Mouse (Mus musculus) kidney, embryonic 16.5 days (tissue): ENCODE results near the gene Duox1. TPM values are rescaled to one million over a fixed set of nuclear protein-coding genes. Genes with fewer than 3 reads are reported as not detected.

ENCODE experiments used
- ATAC-seq: fragments of 200-750 bp; cut with Nextera tagmentation; 2 replicates; pipeline ENCODE4 v1.8.0; 2017; ENCODE audit warnings: moderate TSS enrichment; ENCODE audit not compliant: low FRiP score, low TSS enrichment
- H3K27ac ChIP-seq: fragments of 300-500 bp; sonication (generic); 2 replicates; pipeline ENCODE4 v1.5.1; 2014; ENCODE audit warnings: low read length
- H3K27me3 ChIP-seq: fragments of 300-500 bp; sonication (generic); 2 replicates; pipeline ENCODE4 v1.6.1; 2014; ENCODE audit warnings: low read length, control low read depth, mixed read lengths; ENCODE audit not compliant: insufficient read depth
- H3K36me3 ChIP-seq: fragments of 300-500 bp; sonication (generic); 2 replicates; pipeline ENCODE4 v1.6.1; 2014; ENCODE audit warnings: low read length, control low read depth, mixed read lengths; ENCODE audit not compliant: insufficient read depth
- H3K4me1 ChIP-seq: fragments of 300-500 bp; sonication (generic); 2 replicates; pipeline ENCODE4 v1.6.1; 2014; ENCODE audit warnings: low read length, control low read depth, mixed read lengths; ENCODE audit not compliant: insufficient read depth
- H3K4me2 ChIP-seq: fragments of 300-500 bp; sonication (generic); replicated peaks from 2 replicates; pipeline ENCODE4 v1.6.1; 2014; ENCODE audit warnings: low read depth, low read length
- H3K4me3 ChIP-seq: fragments of 300-500 bp; sonication (generic); 2 replicates; pipeline ENCODE4 v1.5.1; 2014; ENCODE audit warnings: mild to moderate bottlenecking, low read length
- H3K9ac ChIP-seq: fragments of 300-500 bp; sonication (generic); replicated peaks from 2 replicates; pipeline ENCODE4 v1.6.1; 2014; ENCODE audit warnings: low read length
- H3K9me3 ChIP-seq: fragments of 300-500 bp; sonication (generic); 2 replicates; pipeline ENCODE4 v1.6.1; 2016; ENCODE audit warnings: low read length, control low read depth
- WGBS: fragments of 180-500 bp; shearing (Covaris S2); extraction: QIAGEN DNeasy Blood & Tissue Kit; methylation state at CpG from one replicate; pipeline ENCODE4 v1.1.7; 2014; 5-methylcytosine and 5-hydroxymethylcytosine counted together
- polyA plus RNA-seq: library from polyadenylated mRNA; unstranded; fragments of >200 nt; fragmentation: Nextera tagmentation; extraction: Ambion mirVana; gene quantifications from 2 replicates; pipeline ENCODE4 v1.2.1, GENCODE M21; 2015

The Duox1 gene
- polyA plus RNA-seq, 1 experiment from 2014 or later, result 0.05 TPM

GRCm38 (mm10) chr2:122352992-122353391 is 37.5 kb downstream of the Duox1 start:
- no peak overlapping the region for H3K4me2 ChIP-seq
- WGBS, result 50% methylated on average over 6 of the region's 6 CpGs
- no peak overlapping the region for H3K4me3 ChIP-seq

GRCm38 (mm10) chr2:122353765-122354164 is 38.3 kb downstream of the Duox1 start:
- Histone ChIP-seq H3K36me3 (peaks cover 5% of the 10 kb centered on the region; the same call in 1 of the 2 replicates), H3K27me3 (no peaks in the 10 kb centered on the region), H3K9me3 (no peaks in the 10 kb centered on the region), H3K4me2 (no peak overlapping the region), H3K9ac (no peak overlapping the region), H3K27ac (no peak overlapping the region), H3K4me3 (no peak overlapping the region), H3K4me1 (peaks cover 29% of the 10 kb centered on the region)
- 89% methylated on average over 8 of the region's 8 CpGs for WGBS
- no peak for ATAC-seq

More at GRCm38 (mm10) chr2:122352992-122353391, 37.5 kb downstream of the Duox1 start:
- Histone ChIP-seq H3K9ac (no peak overlapping the region), H3K27me3 (no peaks in the 10 kb centered on the region), H3K36me3 (peaks cover 5% of the 10 kb centered on the region; the same call in 1 of the 2 replicates), H3K4me1 (peaks cover 33% of the 10 kb centered on the region), H3K9me3 (no peaks in the 10 kb centered on the region), H3K27ac (no peak overlapping the region)
- no peak for ATAC-seq

GRCm38 (mm10) chr2:122354191-122354929 is 38.9 kb downstream of the Duox1 start:
- no peak overlapping the region for H3K4me3 ChIP-seq
- peaks cover 5% of the 10 kb centered on the region; the same call in 1 of the 2 replicates for H3K36me3 ChIP-seq
- H3K27ac ChIP-seq, result no peak overlapping the region
- no peaks in the 10 kb centered on the region for H3K27me3 ChIP-seq
- no peak for ATAC-seq
- H3K9ac ChIP-seq, result no peak overlapping the region
- H3K9me3 ChIP-seq, result no peaks in the 10 kb centered on the region
- WGBS, result 69% methylated on average over 12 of the region's 12 CpGs
- no peak overlapping the region for H3K4me2 ChIP-seq
- peaks cover 24% of the 10 kb centered on the region for H3K4me1 ChIP-seq

GRCm38 (mm10) chr2:122355389-122355788 is 39.9 kb downstream of the Duox1 start:
- peaks cover 5% of the 10 kb centered on the region; the same call in 1 of the 2 replicates for H3K36me3 ChIP-seq
- peaks cover 18% of the 10 kb centered on the region for H3K4me1 ChIP-seq
- no peaks in the 10 kb centered on the region for H3K9me3 ChIP-seq
- no peak for ATAC-seq
- H3K4me3 ChIP-seq, result no peak overlapping the region
- no peak overlapping the region for H3K4me2 ChIP-seq
- 88% methylated on average over 5 of the region's 5 CpGs for WGBS
- no peaks in the 10 kb centered on the region for H3K27me3 ChIP-seq
- H3K27ac ChIP-seq, result no peak overlapping the region
- H3K9ac ChIP-seq, result no peak overlapping the region

GRCm38 (mm10) chr2:122356187-122356586 is 40.7 kb downstream of the Duox1 start:
- Histone ChIP-seq H3K9ac (no peak overlapping the region), H3K27ac (no peak overlapping the region), H3K36me3 (peaks cover 5% of the 10 kb centered on the region; the same call in 1 of the 2 replicates), H3K27me3 (no peaks in the 10 kb centered on the region), H3K4me3 (no peak overlapping the region), H3K4me2 (no peak overlapping the region), H3K9me3 (no peaks in the 10 kb centered on the region), H3K4me1 (peaks cover 18% of the 10 kb centered on the region)
- 77% methylated on average over 3 of the region's 3 CpGs for WGBS
- ATAC-seq, result no peak

- Histone ChIP-seq H3K4me1 (no peaks in the 10 kb centered on the region), H3K27me3 (no peaks in the 10 kb centered on the region), H3K36me3 (peaks cover 12% of the 10 kb centered on the region; the same call in 1 of the 2 replicates), H3K9ac (no peak overlapping the region), H3K4me2 (no peak overlapping the region), H3K4me3 (no peak overlapping the region), H3K9me3 (no peaks in the 10 kb centered on the region), H3K27ac (no peak overlapping the region)
- 78% methylated on average over 6 of the region's 6 CpGs for WGBS
- ATAC-seq, result no peak
Measured at GRCm38 (mm10) chr2:122360310-122360709, 44.8 kb downstream of the Duox1 start.

- Histone ChIP-seq H3K4me2 (no peak overlapping the region), H3K36me3 (peaks cover 12% of the 10 kb centered on the region; the same call in 1 of the 2 replicates), H3K27me3 (no peaks in the 10 kb centered on the region), H3K4me1 (peaks cover 5% of the 10 kb centered on the region; the same call in 1 of the 2 replicates), H3K4me3 (no peak overlapping the region), H3K9ac (no peak overlapping the region), H3K9me3 (no peaks in the 10 kb centered on the region), H3K27ac (no peak overlapping the region)
- ATAC-seq, result no peak
- 87% methylated on average over 6 of the region's 6 CpGs for WGBS
Measured at GRCm38 (mm10) chr2:122361181-122361580, 45.7 kb downstream of the Duox1 start.

GRCm38 (mm10) chr2:122361868-122362621 is 46.6 kb downstream of the Duox1 start:
- ATAC-seq, result no peak
- Histone ChIP-seq H3K27me3 (no peaks in the 10 kb centered on the region), H3K27ac (no peak overlapping the region), H3K4me2 (no peak overlapping the region), H3K4me1 (peaks cover 13% of the 10 kb centered on the region), H3K36me3 (peaks cover 10% of the 10 kb centered on the region; the same call in 1 of the 2 replicates), H3K9me3 (no peaks in the 10 kb centered on the region), H3K9ac (no peak overlapping the region), H3K4me3 (no peak overlapping the region)
- 54% methylated on average over 10 of the region's 10 CpGs for WGBS

GRCm38 (mm10) chr2:122362622-122363523 is 47.4 kb downstream of the Duox1 start:
- H3K27ac ChIP-seq, result no peak overlapping the region
- WGBS, result 84% methylated on average over 13 of the region's 13 CpGs
- ATAC-seq, result no peak
- H3K36me3 ChIP-seq, result 0 out of 2 replicates have a peak, but pooled peaks cover 6% of the 10 kb centered on the region
- no peaks in the 10 kb centered on the region for H3K27me3 ChIP-seq
- no peak overlapping the region for H3K4me2 ChIP-seq
- no peaks in the 10 kb centered on the region for H3K9me3 ChIP-seq
- H3K4me3 ChIP-seq, result no peak overlapping the region
- H3K4me1 ChIP-seq, result peaks cover 21% of the 10 kb centered on the region
- no peak overlapping the region for H3K9ac ChIP-seq
